In genomic region chr3:102020604-102021003, GRCm38 (mm10) we compare ENCODE assay signal across 20 mouse cellular contexts. TPM values are rescaled to one million over a fixed set of nuclear protein-coding genes. Genes with fewer than 3 reads are reported as not detected.
"Had no signal": no experiment of that assay in that cellular context is flagged by ENCODE, and none has a peak within 500 bp of the region (broad histone marks: within the 10 kb centered on the region; RNA-seq: fewer than 3 reads in every experiment).

No protein-coding gene starts in this region.

- ATAC-seq: liver, postnatal 0 days; lung, postnatal 0 days; midbrain, embryonic 13.5 days; midbrain, embryonic 15.5 days had no signal

- H3K27ac ChIP-seq: lung, embryonic 15.5 days; macrophage; midbrain, embryonic 13.5 days; midbrain, embryonic 15.5 days; neural tube, embryonic 12.5 days; stomach, embryonic 15.5 days; stomach, postnatal 0 days had no signal

- H3K9ac ChIP-seq: liver, postnatal 0 days; lung, embryonic 15.5 days; midbrain, embryonic 13.5 days; midbrain, embryonic 15.5 days; neural tube, embryonic 12.5 days; stomach, embryonic 15.5 days had no signal

- H3K27me3 ChIP-seq: neural tube, embryonic 12.5 days had no signal

- H3K4me2 ChIP-seq: lung, embryonic 15.5 days; midbrain, embryonic 11.5 days; midbrain, embryonic 13.5 days; midbrain, embryonic 15.5 days; neural tube, embryonic 12.5 days; stomach, embryonic 15.5 days had no signal

- H3K36me3 ChIP-seq: lung, embryonic 15.5 days; midbrain, embryonic 13.5 days; midbrain, embryonic 15.5 days; neural tube, embryonic 12.5 days; stomach, embryonic 15.5 days had no signal

- H3K4me3 ChIP-seq: lung, embryonic 15.5 days; megakaryocyte, embryonic 14.5 days; midbrain, embryonic 13.5 days; midbrain, embryonic 15.5 days; neural tube, embryonic 12.5 days; stomach, embryonic 15.5 days had no signal

- H3K9me3 ChIP-seq: lung, embryonic 15.5 days; midbrain, embryonic 13.5 days; midbrain, embryonic 15.5 days; neural tube, embryonic 12.5 days; stomach, embryonic 15.5 days had no signal

- DNase-seq: liver, postnatal 0 days; lung, adult 2 months; lung, postnatal 14 days; lung, postnatal 36 days; right cerebral cortex, postnatal 14 days; thymus, adult 2 months; thymus, postnatal 14 days; thymus, postnatal 36 days had no signal

RNA-seq across cellular contexts. Expression of gene Nhlh2, which starts 10.7 kb away (rescaled TPM):
- polyA plus RNA-seq: liver, postnatal 0 days; lung, adult 2 months; lung, postnatal 0 days; macrophage; spleen, adult 2 months; stomach, postnatal 0 days; testis, adult 2 months had no signal
